ENCODE assay signal across 8 mouse cellular contexts in the genomic region with DNA sequence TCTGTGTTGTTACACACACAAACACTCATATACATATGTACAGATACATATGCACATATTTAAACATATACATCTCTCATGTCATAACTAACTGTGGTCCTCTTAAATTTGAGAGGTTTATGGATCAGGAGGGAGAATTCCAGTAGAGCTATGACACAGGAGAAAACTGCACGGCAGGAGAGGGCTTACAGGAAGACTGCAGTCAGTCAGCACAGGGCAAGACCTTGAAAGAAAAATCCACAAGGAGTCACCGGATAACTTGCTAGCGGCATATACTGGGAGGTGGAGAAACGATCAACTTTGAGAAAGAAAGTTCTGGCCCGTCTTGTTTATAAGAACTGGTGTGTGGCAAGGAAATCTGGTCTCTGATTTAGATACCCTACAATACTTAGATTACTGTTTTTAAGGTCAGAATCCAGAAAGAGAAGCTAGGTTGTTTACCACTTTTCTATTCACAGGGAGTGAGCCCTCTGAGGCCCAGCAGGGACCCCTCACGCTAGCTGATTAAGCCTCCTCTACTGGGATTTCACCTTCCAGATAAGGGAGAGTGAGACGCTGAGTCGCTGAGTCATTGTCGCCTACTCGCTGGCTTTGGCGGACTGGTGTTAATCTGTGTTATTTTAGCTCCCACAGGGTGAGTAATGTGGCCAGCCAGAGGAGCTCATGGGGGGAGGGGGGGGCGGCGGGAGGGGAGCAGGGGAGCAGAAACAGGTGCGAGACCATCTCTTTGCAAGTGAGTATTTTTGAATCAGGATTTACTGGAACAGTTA. TPM values are rescaled to one million over a fixed set of nuclear protein-coding genes. Genes with fewer than 3 reads are reported as not detected.
DNase-seq lines count a peak whose midpoint lies in the region; ATAC-seq and TF ChIP-seq lines count a peak whose summit lies in the region.

No protein-coding gene starts in this region.

- no peaks in the 10 kb centered on the region for H3K9me3 ChIP-seq in embryonic facial prominence, embryonic 15.5 days (replicated peaks)
- no peaks in the 10 kb centered on the region for H3K9me3 ChIP-seq in heart, postnatal 0 days (replicated peaks; ENCODE audit: control insufficient read depth, low read length)

- no peaks in the 10 kb centered on the region for H3K36me3 ChIP-seq in embryonic facial prominence, embryonic 15.5 days
- H3K36me3 ChIP-seq in heart, postnatal 0 days (replicated peaks; ENCODE audit: control insufficient read depth, insufficient read depth, low read length), result no peaks in the 10 kb centered on the region

- H3K9ac ChIP-seq in embryonic facial prominence, embryonic 15.5 days, result no peak overlapping the region
- peak overlapping the region; percentile 39; the same call in 1 of the 2 replicates for H3K9ac ChIP-seq in heart, postnatal 0 days (replicated peaks; ENCODE audit: low read depth, low read length)

- TF ChIP-seq EP300 in heart, postnatal 0 days (IDR thresholded peaks at IDR 0.05; ENCODE audit: low read depth), result no peak

- 8% methylated on average over 14 of the region's 14 CpGs for WGBS in embryonic facial prominence, embryonic 15.5 days
- WGBS in heart, postnatal 0 days, result 3% methylated on average over 14 of the region's 14 CpGs
- WGBS in cerebellum, adult 2 months, result 11% methylated on average over 14 of the region's 14 CpGs

- ATAC-seq in embryonic facial prominence, embryonic 15.5 days (ENCODE audit: insufficient number of reproducible peaks, low FRiP score, low TSS enrichment, low read depth), result peak; percentile 20; the same call in 1 of the 2 replicates
- ATAC-seq in heart, postnatal 0 days (ENCODE audit: insufficient read depth, low read depth), result peak; percentile 91

- peak; percentile 75 for DNase-seq in 416B (ENCODE audit: low read depth)
- peak; percentile 68 for DNase-seq in Muller cell, postnatal 12 days (ENCODE audit: inconsistent ontology term)
- DNase-seq in heart, postnatal 0 days (ENCODE audit: low spot score), result peak; percentile 88
- peak; percentile 31 to 33 for DNase-seq in layer of hippocampus, adult 8-10 months (ENCODE audit: low spot score in 2 of 2)
- peak; percentile 34 for DNase-seq in lung, postnatal 25 days (ENCODE audit: low spot score)
- no peak for DNase-seq in cerebellum, adult 2 months
- no peak for DNase-seq in testis, postnatal 14 days (ENCODE audit: low spot score)

- peak overlapping the region; percentile 35; the same call in 1 of the 2 replicates for H3K4me2 ChIP-seq in embryonic facial prominence, embryonic 15.5 days (replicated peaks)
- H3K4me2 ChIP-seq in heart, postnatal 0 days (ENCODE audit: low read depth, low read length), result peak overlapping the region; percentile 52

- no peak overlapping the region; the same call in 1 of the 2 replicates for H3K27ac ChIP-seq in embryonic facial prominence, embryonic 15.5 days (replicated peaks)
- peak overlapping the region; percentile 84 for H3K27ac ChIP-seq in heart, postnatal 0 days (ENCODE audit: low read depth)
- no peak overlapping the region for H3K27ac ChIP-seq in cerebellum, adult 2 months (ENCODE audit: insufficient read depth, low read length)

- H3K4me3 ChIP-seq in embryonic facial prominence, embryonic 15.5 days (replicated peaks), result no peak overlapping the region
- peak overlapping the region; percentile 6 for H3K4me3 ChIP-seq in heart, postnatal 0 days (ENCODE audit: low read depth, low read length)
- H3K4me3 ChIP-seq in cerebellum, adult 2 months (replicated peaks; ENCODE audit: insufficient read depth, low read depth, low read length), result no peak overlapping the region

- TF ChIP-seq CTCF in heart, postnatal 0 days (IDR thresholded peaks at IDR 0.05; ENCODE audit: low read depth), result no peak
- TF ChIP-seq CTCF in cerebellum, adult 2 months (IDR thresholded peaks at IDR 0.05; ENCODE audit: borderline replicate concordance, insufficient read depth, low read depth, low read length), result no peak

- no peak for TF ChIP-seq POLR2A in cerebellum, adult 2 months (IDR thresholded peaks at IDR 0.05; ENCODE audit: borderline replicate concordance, insufficient read depth, low read length)

- no peaks in the 10 kb centered on the region for H3K27me3 ChIP-seq in embryonic facial prominence, embryonic 15.5 days
- no peaks in the 10 kb centered on the region for H3K27me3 ChIP-seq in heart, postnatal 0 days (ENCODE audit: control insufficient read depth, insufficient read depth, low read length)
- no peaks in the 10 kb centered on the region for H3K27me3 ChIP-seq in cerebellum, adult 2 months (ENCODE audit: control insufficient read depth, insufficient read depth, low read length)

- peaks cover 14% of the 10 kb centered on the region for H3K4me1 ChIP-seq in embryonic facial prominence, embryonic 15.5 days
- peaks cover 8% of the 10 kb centered on the region; the same call in 1 of the 2 replicates for H3K4me1 ChIP-seq in heart, postnatal 0 days (ENCODE audit: control insufficient read depth, insufficient read depth)
- no peaks in the 10 kb centered on the region for H3K4me1 ChIP-seq in cerebellum, adult 2 months (ENCODE audit: control insufficient read depth, insufficient read depth, low read length)

RNA-seq across cellular contexts. Expression of a gene that starts 53.6 kb away (rescaled TPM):
- 3.1 and 3.7 TPM in 2 replicates for polyA plus RNA-seq in embryonic facial prominence, embryonic 15.5 days (2015; fragmentation: Nextera tagmentation; extraction: Ambion mirVana)
- total RNA-seq in heart, postnatal 0 days (2014; rRNA removed; ENCODE audit: low replicate concordance), result 75.5 and 77.6 TPM in 2 replicates
- 71.1 and 129 TPM in 2 replicates for polyA plus RNA-seq in heart, postnatal 0 days (2015; fragmentation: Nextera tagmentation; extraction: Ambion mirVana)
- total RNA-seq in layer of hippocampus, adult 8-10 months (2022), result 10 to 100 TPM; 16.2 to 24.4 (median 18.5) TPM
- 6.5 and 7.7 TPM in 2 replicates for polyA plus RNA-seq in cerebellum, adult 2 months (2012; rRNA removed)

RNA-seq across cellular contexts. Expression of a gene that starts 59.3 kb away (rescaled TPM):
- polyA plus RNA-seq in embryonic facial prominence, embryonic 15.5 days (2015; fragmentation: Nextera tagmentation; extraction: Ambion mirVana), result 16.6 and 19.5 TPM in 2 replicates
- 6.5 and 9.0 TPM in 2 replicates for total RNA-seq in heart, postnatal 0 days (2014; rRNA removed; ENCODE audit: low replicate concordance)
- 10.6 and 12.9 TPM in 2 replicates for polyA plus RNA-seq in heart, postnatal 0 days (2015; fragmentation: Nextera tagmentation; extraction: Ambion mirVana)
- total RNA-seq in layer of hippocampus, adult 8-10 months (2022), result under 1 TPM in 3 of 4 experiments, not detected in 1; 0.25 to 0.73 (median 0.37) TPM
- 1.4 and 2.0 TPM in 2 replicates for polyA plus RNA-seq in cerebellum, adult 2 months (2012; rRNA removed)

Comparison
In these comparisons a context has a peak if more than half of its experiments do, and no peak if none do; other contexts are left out.
1. DNase-seq: peak in 416B (single experiment), Muller cell, postnatal 12 days (single experiment), heart, postnatal 0 days (single experiment), layer of hippocampus, adult 8-10 months (2 of 2) and lung, postnatal 25 days (single experiment); none in cerebellum, adult 2 months (0 of 2) and testis, postnatal 14 days (single experiment).